Mouse (Mus musculus): ENCODE measurements around the gene Dhx40. TPM values are rescaled to one million over a fixed set of nuclear protein-coding genes. Genes with fewer than 3 reads are reported as not detected.

Gene Dhx40
- polyA plus RNA-seq, 1 experiment: 6.3 TPM

GRCm38 (mm10) chr11:86836366-86836765 is 28.8 kb upstream of the Dhx40 start:
- TF ChIP-seq CTCF (IDR thresholded peaks at IDR 0.05; ENCODE audit: control insufficient read depth, insufficient read depth, insufficient read length): peak; percentile 42
- TF ChIP-seq MAX (IDR thresholded peaks at IDR 0.05): no peak
- H3K79me3 ChIP-seq (ENCODE audit: low read depth): no peaks in the 10 kb centered on the region
- no peaks in the 10 kb centered on the region for H3K36me3 ChIP-seq (ENCODE audit: control insufficient read depth, insufficient read depth)
- no peaks in the 10 kb centered on the region for H3K27me3 ChIP-seq (ENCODE audit: control insufficient read depth, insufficient read depth, insufficient read length)
- no peaks in the 10 kb centered on the region for H3K79me2 ChIP-seq (ENCODE audit: control insufficient read depth, insufficient read depth)
- H3K4me3 ChIP-seq (ENCODE audit: insufficient read depth, poor library complexity, severe bottlenecking): no peak overlapping the region
- H3ac ChIP-seq (ENCODE audit: control insufficient read depth, insufficient read length, low read depth): no peak overlapping the region

DNA sequence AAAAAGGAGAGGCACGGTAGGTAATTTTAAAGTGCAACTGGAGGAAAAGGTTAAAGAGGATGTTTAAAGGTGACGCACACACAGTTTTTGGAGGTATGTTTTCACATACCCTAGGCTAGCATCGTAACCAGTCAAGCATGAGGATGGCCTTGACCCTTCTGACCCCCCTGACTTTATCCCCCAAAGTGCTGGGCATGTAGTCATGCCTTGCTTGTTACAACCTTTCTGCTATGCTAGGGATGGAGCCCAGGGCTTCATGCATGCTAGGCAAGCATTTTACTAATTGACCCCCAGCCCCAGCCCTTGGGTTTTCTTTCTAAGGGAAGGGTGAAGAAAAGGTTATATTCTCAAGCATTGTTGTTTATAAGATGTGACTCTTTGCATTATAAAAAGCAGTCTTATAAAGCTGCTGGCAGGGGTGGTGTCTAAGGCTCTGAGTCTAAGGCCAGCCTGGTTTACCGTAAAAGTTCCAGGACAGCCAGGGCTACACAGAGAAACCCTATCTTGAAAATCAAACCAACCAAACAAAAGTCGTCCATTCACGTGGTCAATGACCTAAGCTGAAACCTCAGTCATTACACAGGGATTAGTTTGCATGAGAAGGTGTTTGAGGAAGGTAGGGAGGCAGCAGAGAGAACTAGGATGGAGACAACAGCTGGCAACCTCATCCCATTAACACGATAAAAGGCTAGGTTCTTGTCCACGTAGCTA is 27.2 kb upstream of the Dhx40 start:
- H3K79me3 ChIP-seq (ENCODE audit: low read depth): no peaks in the 10 kb centered on the region
- H3ac ChIP-seq (ENCODE audit: control insufficient read depth, insufficient read length, low read depth): no peak overlapping the region
- H3K79me2 ChIP-seq (ENCODE audit: control insufficient read depth, insufficient read depth): no peaks in the 10 kb centered on the region
- TF ChIP-seq CTCF (IDR thresholded peaks at IDR 0.05; ENCODE audit: control insufficient read depth, insufficient read depth, insufficient read length) (no peak), FOSL1 (IDR thresholded peaks at IDR 0.05; ENCODE audit: insufficient read depth, low read length, poor library complexity, severe bottlenecking) (no peak), MYOD1 (IDR thresholded peaks at IDR 0.05; ENCODE audit: control insufficient read depth, insufficient read length, low read depth) (no peak), USF1 (IDR thresholded peaks at IDR 0.05; ENCODE audit: low read depth) (no peak), MYOG (IDR thresholded peaks at IDR 0.05; ENCODE audit: control insufficient read depth, extremely low read depth, insufficient read length) (no peak), CEBPB (IDR thresholded peaks at IDR 0.05; ENCODE audit: low read depth) (no peak), MAX (IDR thresholded peaks at IDR 0.05) (no peak)
- no peaks in the 10 kb centered on the region for H3K36me3 ChIP-seq (ENCODE audit: control insufficient read depth, insufficient read depth)
- H3K4me3 ChIP-seq (ENCODE audit: insufficient read depth, poor library complexity, severe bottlenecking): no peak overlapping the region
- no peaks in the 10 kb centered on the region for H3K27me3 ChIP-seq (ENCODE audit: control insufficient read depth, insufficient read depth, insufficient read length)

DNA sequence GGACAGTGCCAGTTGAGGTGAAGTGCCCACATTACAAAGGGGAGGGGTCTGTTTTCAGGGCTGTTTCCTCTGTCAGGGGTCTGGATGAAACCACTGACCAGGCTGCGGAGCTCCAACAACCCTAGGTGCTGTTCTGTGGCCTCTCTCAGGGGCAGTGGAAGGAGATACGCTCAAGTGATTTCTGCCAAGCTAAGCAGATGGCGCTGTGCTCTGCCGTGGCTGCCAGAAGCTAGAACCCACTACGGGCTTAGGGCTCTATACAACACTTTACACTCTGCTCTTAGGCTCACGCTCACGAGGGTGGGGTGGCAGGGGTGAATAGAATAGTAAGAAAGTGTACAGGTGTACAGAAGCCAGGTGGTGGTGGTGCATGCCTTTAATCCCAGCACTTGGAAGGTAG is 26.5 kb upstream of the Dhx40 start:
- H3K4me3 ChIP-seq (ENCODE audit: insufficient read depth, poor library complexity, severe bottlenecking): no peak overlapping the region
- H3K27me3 ChIP-seq (ENCODE audit: control insufficient read depth, insufficient read depth, insufficient read length): no peaks in the 10 kb centered on the region
- TF ChIP-seq FOSL1 (IDR thresholded peaks at IDR 0.05; ENCODE audit: insufficient read depth, low read length, poor library complexity, severe bottlenecking) (no peak), USF1 (IDR thresholded peaks at IDR 0.05; ENCODE audit: low read depth) (no peak), CEBPB (IDR thresholded peaks at IDR 0.05; ENCODE audit: low read depth) (no peak), MYOD1 (IDR thresholded peaks at IDR 0.05; ENCODE audit: control insufficient read depth, insufficient read length, low read depth) (no peak), CTCF (IDR thresholded peaks at IDR 0.05; ENCODE audit: control insufficient read depth, insufficient read depth, insufficient read length) (no peak), MYOG (IDR thresholded peaks at IDR 0.05; ENCODE audit: control insufficient read depth, extremely low read depth, insufficient read length) (no peak), MAX (IDR thresholded peaks at IDR 0.05) (no peak)
- no peaks in the 10 kb centered on the region for H3K79me3 ChIP-seq (ENCODE audit: low read depth)
- no peak overlapping the region for H3ac ChIP-seq (ENCODE audit: control insufficient read depth, insufficient read length, low read depth)
- no peaks in the 10 kb centered on the region for H3K36me3 ChIP-seq (ENCODE audit: control insufficient read depth, insufficient read depth)
- no peaks in the 10 kb centered on the region for H3K79me2 ChIP-seq (ENCODE audit: control insufficient read depth, insufficient read depth)

GRCm38 (mm10) chr11:86833153-86833552 is 25.6 kb upstream of the Dhx40 start:
- H3K79me3 ChIP-seq (ENCODE audit: low read depth): no peaks in the 10 kb centered on the region
- no peak overlapping the region for H3K4me3 ChIP-seq (ENCODE audit: insufficient read depth, poor library complexity, severe bottlenecking)
- no peaks in the 10 kb centered on the region for H3K27me3 ChIP-seq (ENCODE audit: control insufficient read depth, insufficient read depth, insufficient read length)
- H3K79me2 ChIP-seq (ENCODE audit: control insufficient read depth, insufficient read depth): no peaks in the 10 kb centered on the region
- no peak overlapping the region for H3ac ChIP-seq (ENCODE audit: control insufficient read depth, insufficient read length, low read depth)
- no peaks in the 10 kb centered on the region for H3K36me3 ChIP-seq (ENCODE audit: control insufficient read depth, insufficient read depth)
- no peak for TF ChIP-seq MAX (IDR thresholded peaks at IDR 0.05)
- TF ChIP-seq MYOG (IDR thresholded peaks at IDR 0.05; ENCODE audit: control insufficient read depth, extremely low read depth, insufficient read length): no peak
- no peak for TF ChIP-seq MYOD1 (IDR thresholded peaks at IDR 0.05; ENCODE audit: control insufficient read depth, insufficient read length, low read depth)
- TF ChIP-seq CEBPB (IDR thresholded peaks at IDR 0.05; ENCODE audit: low read depth): no peak
- TF ChIP-seq FOSL1 (IDR thresholded peaks at IDR 0.05; ENCODE audit: insufficient read depth, low read length, poor library complexity, severe bottlenecking): no peak

DNA sequence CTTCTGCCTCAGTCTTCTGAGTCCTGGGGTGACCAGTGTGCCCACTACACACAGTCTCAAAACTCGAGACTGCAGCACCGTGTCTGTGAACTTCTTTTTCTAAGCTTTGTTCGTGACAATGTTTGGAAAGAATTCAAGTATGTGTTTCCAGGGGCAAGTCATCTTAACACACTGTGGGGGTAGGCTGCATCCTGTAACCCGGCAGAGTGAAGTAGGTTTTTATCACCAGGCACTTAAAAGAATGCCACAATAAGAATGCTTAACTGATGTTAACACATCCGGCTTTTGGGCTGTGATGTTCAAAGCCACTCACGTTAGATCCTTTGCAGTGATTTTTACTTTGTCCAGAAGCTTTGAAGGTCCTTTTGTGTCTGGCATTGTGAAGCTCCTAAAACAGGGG is 20.9 kb upstream of the Dhx40 start:
- no peaks in the 10 kb centered on the region for H3K27me3 ChIP-seq (ENCODE audit: control insufficient read depth, insufficient read depth, insufficient read length)
- no peak overlapping the region for H3ac ChIP-seq (ENCODE audit: control insufficient read depth, insufficient read length, low read depth)
- no peak for TF ChIP-seq MYOG (IDR thresholded peaks at IDR 0.05; ENCODE audit: control insufficient read depth, extremely low read depth, insufficient read length)
- no peak for TF ChIP-seq MYOD1 (IDR thresholded peaks at IDR 0.05; ENCODE audit: control insufficient read depth, insufficient read length, low read depth)
- TF ChIP-seq MAX (IDR thresholded peaks at IDR 0.05): no peak
- TF ChIP-seq CEBPB (IDR thresholded peaks at IDR 0.05; ENCODE audit: low read depth): no peak
- no peak for TF ChIP-seq FOSL1 (IDR thresholded peaks at IDR 0.05; ENCODE audit: insufficient read depth, low read length, poor library complexity, severe bottlenecking)
- TF ChIP-seq CTCF (IDR thresholded peaks at IDR 0.05; ENCODE audit: control insufficient read depth, insufficient read depth, insufficient read length): no peak
- TF ChIP-seq USF1 (IDR thresholded peaks at IDR 0.05; ENCODE audit: low read depth): no peak
- H3K4me3 ChIP-seq (ENCODE audit: insufficient read depth, poor library complexity, severe bottlenecking): no peak overlapping the region
- no peaks in the 10 kb centered on the region for H3K36me3 ChIP-seq (ENCODE audit: control insufficient read depth, insufficient read depth)
- H3K79me3 ChIP-seq (ENCODE audit: low read depth): no peaks in the 10 kb centered on the region
- no peaks in the 10 kb centered on the region for H3K79me2 ChIP-seq (ENCODE audit: control insufficient read depth, insufficient read depth)

All from C2C12 (cell line).